Mouse (Mus musculus) adrenal gland, postnatal 25 days (tissue): Measurements from ENCODE around the gene Syne2. TPM values are rescaled to one million over a fixed set of nuclear protein-coding genes. Genes with fewer than 3 reads are reported as not detected.
A peak's percentile ranks its signal among the peaks of the same experiment; 100 is the strongest.
"Not testable (repeated sequence)": the region's sequence is repeated elsewhere in the genome, so short reads cannot be mapped to it uniquely, and the experiment has no call there.

Source experiments
- DNase-seq: peaks from one replicate; pipeline ENCODE4 v3.0.0; 2021; ENCODE audit warnings: mixed read lengths
- microRNA-seq, 2 experiments: library from miRNA; unstranded; fragments of <30 nt; microRNA quantifications; one replicate each; pipeline ENCODE4 v1.2.0; 2021
- total RNA-seq: library from RNA; stranded (reverse); gene quantifications from 2 replicates; pipeline ENCODE4 v1.2.3, GENCODE M21; 2021

The Syne2 gene
- total RNA-seq, 1 experiment from 2014 or later: 67.7 TPM

DNA sequence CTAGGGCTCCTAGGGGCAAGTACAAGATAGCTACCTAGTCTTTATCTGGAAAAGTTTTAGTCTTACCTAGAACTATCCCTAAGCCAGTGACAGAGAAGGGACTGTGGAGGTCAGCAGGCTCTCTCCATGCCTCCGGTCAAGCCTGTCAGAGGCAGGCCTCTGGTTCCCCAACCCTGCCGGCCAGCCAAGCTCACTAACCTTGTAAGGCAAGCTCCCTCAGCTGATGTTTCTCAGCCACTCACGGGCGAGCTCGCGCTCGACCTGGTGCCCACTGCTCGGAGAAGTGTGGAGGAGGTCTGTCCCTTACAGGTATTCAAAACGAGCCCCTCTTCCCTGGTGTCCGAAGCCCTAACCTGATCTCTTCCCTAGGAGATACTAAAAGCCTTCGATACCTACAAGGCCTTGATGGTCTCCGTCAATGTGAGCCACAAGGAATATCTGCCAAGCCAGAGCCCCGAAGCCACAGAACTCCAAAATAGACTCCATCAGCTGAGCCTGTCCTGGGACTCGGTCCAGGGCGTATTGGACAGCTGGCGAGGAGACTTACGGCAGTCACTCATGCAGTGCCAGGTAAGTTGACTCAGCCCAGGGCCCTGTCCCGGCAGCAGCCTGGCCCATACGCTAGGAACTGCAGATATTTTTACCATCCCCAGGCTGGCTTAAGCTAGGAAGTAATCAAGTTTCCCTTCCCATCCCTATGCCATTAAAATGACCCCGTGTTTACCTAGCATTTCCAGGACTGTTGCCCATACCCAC is 286.8 kb downstream of the Syne2 start:
- no peak for DNase-seq

GRCm38 (mm10) chr12:76109646-76110405 is 291.9 kb downstream of the Syne2 start:
- DNase-seq: no peak

DNA sequence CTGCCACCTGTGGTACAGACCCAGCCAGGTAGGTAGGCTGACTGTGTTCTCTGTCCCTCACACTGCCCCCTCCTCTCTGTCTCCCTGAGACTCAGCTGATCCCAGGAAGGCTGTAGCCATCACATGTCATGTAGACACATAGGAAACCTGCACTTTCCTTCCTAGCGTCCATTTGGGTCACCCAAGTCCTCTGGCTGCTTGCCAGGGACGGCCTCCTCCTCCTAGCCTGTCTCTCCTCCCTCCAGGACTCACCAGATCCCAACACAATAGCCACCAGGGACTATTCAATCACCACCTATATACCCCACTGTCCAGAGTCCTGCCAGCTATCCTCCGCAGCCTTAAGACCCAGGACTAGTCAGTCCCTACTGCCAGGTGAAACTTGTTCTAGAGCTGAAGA is 293.1 kb downstream of the Syne2 start:
- DNase-seq: no peak

- DNase-seq: no peak
These were observed 298.6 kb downstream of the Syne2 start for GRCm38 (mm10) chr12:76116577-76116976.

DNA sequence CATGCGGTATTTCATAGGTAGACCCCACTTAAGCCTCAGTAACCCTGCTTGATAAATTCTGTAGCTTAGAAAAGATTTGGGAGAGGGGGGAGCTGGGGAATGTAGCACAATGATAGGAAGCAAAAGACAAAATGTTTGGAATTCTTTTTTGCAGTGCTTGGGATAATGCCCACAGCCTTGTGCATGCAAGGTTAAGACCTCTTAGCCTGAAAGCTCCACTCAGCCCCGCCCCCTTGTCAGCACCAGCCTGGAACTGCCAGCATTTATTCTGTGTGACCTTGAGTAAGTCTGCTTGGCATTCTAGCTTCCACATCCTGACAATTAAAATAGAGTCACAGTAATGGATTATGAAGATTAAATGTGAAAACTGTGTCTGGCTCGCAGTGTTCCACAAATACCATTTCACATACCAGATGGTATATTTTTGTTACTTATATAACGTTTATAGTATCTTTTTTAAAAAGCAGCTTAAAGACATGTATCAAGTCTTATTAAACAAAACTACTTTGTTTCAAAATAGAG is 299.8 kb downstream of the Syne2 start:
- peak; percentile 57 for DNase-seq

- DNase-seq: no peak
These were observed 305.3 kb downstream of the Syne2 start for GRCm38 (mm10) chr12:76123223-76123622.

GRCm38 (mm10) chr12:76128306-76128705 is 310.4 kb downstream of the Syne2 start:
- no peak for DNase-seq

DNA sequence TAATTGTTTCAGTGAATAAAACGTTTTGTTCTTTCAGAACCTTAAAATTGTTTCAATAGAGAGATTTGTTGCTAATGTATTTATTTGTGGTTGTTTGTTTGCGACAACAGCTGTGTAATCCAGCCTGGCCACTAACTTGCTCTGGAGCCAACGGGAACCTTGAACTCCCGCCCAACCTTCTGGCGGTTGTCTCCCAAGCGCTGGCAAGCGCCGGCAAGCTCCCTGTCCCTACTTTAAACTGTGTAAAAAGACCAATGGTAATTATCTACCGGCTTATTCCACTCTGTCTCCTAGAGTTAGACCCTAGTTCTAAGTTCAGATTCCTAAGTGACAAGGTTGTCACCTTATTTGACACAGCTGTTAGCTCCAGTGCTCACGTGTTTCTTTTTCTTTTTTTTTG is 310.9 kb downstream of the Syne2 start:
- DNase-seq: peak; percentile 60

GRCm38 (mm10) chr12:76130281-76130680 is 312.3 kb downstream of the Syne2 start:
- peak; percentile 14 for DNase-seq

DNA sequence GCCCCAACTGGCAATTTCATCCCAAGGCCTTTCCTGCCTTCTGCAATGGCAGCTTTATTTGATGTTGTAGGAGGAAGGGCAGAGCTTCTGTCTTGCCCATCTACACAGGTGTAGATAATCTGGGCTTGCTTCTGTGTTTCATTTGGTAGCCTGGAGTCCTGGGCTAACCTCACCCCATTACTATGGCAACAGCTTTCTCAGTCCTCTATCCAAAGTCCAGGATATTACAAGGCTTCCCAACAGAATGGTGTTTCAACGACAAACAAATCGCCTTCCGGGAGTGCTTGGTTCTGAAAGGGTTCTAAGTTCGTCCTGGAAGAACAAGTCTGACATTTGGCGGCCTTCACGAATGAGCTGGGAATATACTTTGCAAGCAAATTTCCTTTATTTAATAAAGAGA is 313.0 kb downstream of the Syne2 start:
- DNase-seq: no peak

DNA sequence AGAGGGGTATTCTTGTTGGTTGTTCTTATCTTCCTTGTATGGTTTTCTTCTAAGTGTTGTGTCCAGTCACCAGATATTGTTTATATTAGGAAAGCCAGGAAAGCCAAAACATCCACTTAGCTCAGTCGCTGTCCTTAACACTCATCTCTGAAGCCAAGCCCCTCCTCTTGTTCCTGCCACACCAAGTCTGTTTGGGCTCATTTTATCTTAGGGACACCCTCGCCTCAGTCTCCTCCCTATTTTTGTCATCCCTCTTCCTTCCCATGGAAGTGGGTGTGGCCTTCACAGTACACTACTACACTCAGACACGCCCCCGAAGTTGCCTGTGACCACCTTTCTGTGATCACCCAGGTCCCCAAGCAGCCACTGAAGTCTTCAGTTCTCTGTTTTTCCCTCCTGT is 314.7 kb downstream of the Syne2 start:
- no peak for DNase-seq

DNA sequence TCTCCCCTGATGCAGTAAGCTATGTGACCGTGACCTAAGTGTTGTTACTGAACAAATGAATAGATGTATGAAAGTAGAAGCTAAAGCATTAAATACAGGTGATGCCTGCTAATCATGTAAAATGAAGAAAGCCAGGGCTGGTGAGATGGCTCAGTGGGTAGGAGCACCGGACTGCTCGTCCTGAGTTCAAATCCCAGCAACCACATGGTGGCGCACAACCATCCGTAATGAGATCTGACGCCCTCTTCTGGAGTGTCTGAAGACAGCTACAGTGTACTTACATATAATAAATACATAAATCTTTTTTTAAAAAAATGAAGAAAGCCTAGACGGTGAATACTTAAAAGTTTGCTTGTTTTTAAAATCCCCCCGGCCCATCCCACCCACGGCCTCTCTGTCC is 315.1 kb downstream of the Syne2 start:
- DNase-seq: not testable (repeated sequence)

DNA sequence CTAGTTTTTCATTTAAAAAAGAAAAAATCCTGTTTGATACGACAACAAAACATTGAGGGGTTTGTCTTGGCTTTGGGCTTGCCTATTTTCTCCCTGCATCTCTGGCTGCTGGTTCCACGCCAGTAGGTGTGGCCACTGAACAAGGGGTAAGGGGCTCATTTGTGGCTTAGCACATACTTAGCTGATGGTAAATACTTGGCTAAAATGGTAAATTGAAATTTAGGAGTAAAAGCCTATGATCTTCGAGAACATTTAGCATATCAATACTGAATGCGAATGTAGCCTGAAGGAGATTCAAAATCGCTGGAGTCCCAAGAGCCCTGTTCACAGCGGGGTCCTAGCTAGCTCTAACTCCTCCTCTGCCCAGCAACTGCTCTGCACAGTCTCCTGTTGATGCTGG is 318.8 kb downstream of the Syne2 start:
- no peak for DNase-seq

DNA sequence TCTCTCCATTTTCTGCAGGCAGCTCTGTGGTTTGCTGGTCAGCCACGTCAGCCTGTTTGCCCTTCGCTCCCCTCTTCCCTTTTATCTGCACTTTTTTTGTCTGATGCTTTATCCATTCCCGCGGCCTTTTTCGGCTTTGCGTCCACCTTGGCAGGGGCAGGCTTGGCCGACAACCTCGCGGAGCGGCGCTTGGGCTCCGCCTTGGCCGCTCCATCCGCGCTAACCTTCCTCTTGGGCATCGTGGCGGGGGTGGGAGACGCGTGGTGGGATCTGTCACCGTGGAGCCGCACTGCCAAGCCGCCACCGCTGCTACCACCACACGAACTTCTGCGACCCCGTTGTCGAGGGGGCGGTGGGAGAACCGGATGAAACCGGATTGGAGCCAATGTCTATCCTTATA is 334.5 kb downstream of the Syne2 start:
- peak; percentile 22 for DNase-seq

Small RNAs within 50 kb of the gene (microRNA-seq; reads per million reads assigned to microRNA genes)
- gene Mir5101: 0.69 to 1.8 reads per million in 2 experiments

Other genes with a start within 250 kb of the Syne2 start
- gene Ppp2r5e, start 221.9 kb upstream of the Syne2 start, total RNA-seq: 52.2 and 53.3 TPM in 2 replicates
- 4.1 and 5.0 TPM in 2 replicates for gene Wdr89, start 148.6 kb upstream of the Syne2 start, total RNA-seq
- 188 and 197 TPM in 2 replicates for gene Sgpp1, start 82.4 kb upstream of the Syne2 start, total RNA-seq